Mouse (Mus musculus): ENCODE measurements around the gene Rac2. TPM values are rescaled to one million over a fixed set of nuclear protein-coding genes. Genes with fewer than 3 reads are reported as not detected.

Rac2 gene
- polyA plus RNA-seq, 1 experiment from 2014 or later, result 123 TPM

DNA sequence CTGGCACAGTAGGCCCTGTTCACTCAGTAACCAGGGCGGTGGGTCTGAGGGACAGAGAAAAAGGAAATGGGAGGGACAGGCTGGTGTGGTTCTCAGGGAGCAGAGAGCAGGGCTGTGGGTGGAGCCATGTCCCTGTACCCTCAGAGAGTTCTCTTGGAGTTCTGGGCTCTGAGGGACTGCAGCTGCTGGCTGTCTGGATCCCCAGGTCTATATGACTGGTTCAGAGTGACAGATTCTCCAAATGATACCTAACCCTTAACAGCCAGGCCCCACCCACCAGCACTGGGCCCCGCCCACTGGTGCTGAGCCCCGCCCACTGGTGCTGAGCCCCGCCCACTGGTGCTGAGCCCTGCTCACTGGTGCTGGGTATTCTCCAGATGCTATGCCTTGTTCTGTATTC is 25.1 kb upstream of the Rac2 start:
- H3K27ac ChIP-seq (replicated peaks), result peak overlapping the region; percentile 67
- WGBS (ENCODE audit: insufficient replicate concordance), result 12% methylated on average over 4 of the region's 4 CpGs

DNA sequence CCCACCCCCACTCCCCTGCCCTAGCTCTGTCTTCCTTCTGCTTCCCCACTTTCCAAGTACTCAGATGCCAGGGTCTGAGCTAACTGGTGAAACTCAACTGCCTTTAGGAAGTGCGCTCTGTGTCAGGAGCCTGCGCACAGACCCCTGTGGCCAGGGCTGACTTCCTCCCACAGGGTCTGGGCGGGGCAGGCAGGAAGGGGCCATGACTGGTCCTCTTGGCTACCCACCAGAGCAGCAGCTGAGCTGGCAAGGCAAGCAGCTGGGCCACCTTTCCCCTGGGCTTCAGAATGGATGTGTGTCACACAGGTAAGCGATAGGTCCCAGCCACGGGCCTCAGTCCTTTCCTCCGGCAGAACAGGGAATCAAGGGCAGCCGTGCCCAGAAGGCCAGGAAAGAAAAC is 24.3 kb upstream of the Rac2 start, which contains the start of gene Cyth4:
Gene Cyth4 (plus strand): TSS at position 134 of the 400 bp plus-strand sequence.
- Histone ChIP-seq H3K27ac (replicated peaks) (peak within 1 kb of the TSS; percentile 67), H3K9me3 (replicated peaks) (no peaks in the 10 kb centered on the region), H3K36me3 (replicated peaks) (no peaks in the 10 kb centered on the region), H3K4me3 (replicated peaks) (peak within 1 kb of the TSS; percentile 43), H3K27me3 (no peaks in the 10 kb centered on the region), H3K4me1 (replicated peaks) (peaks cover 5% of the 10 kb centered on the region; the same call in 1 of the 2 replicates), H3K4me2 (peak within 1 kb of the TSS; percentile 23), H3K9ac (no peak within 1 kb of the TSS)
- peak; percentile 48; the same call in 1 of the 2 replicates for ATAC-seq (ENCODE audit: insufficient read depth)
- WGBS (ENCODE audit: insufficient replicate concordance), result 16% methylated on average over 7 of the region's 7 CpGs

More for the DNA sequence above, 25.1 kb upstream of the Rac2 start:
- no peaks in the 10 kb centered on the region for H3K9me3 ChIP-seq (replicated peaks)
- no peaks in the 10 kb centered on the region for H3K27me3 ChIP-seq
- H3K4me1 ChIP-seq (replicated peaks), result peaks cover 5% of the 10 kb centered on the region; the same call in 1 of the 2 replicates
- H3K36me3 ChIP-seq (replicated peaks), result no peaks in the 10 kb centered on the region
- peak overlapping the region; percentile 23; the same call in 1 of the 2 replicates for H3K4me2 ChIP-seq
- H3K4me3 ChIP-seq (replicated peaks), result peak overlapping the region; percentile 43
- ATAC-seq (ENCODE audit: insufficient read depth), result peak; percentile 19; the same call in 1 of the 2 replicates
- H3K9ac ChIP-seq, result no peak overlapping the region

- Histone ChIP-seq H3K9ac (no peak overlapping the region), H3K4me1 (replicated peaks) (peaks cover 5% of the 10 kb centered on the region; the same call in 1 of the 2 replicates), H3K4me3 (replicated peaks) (0 out of 2 replicates have a peak overlapping the region, but pooled peaks have one; percentile 43), H3K36me3 (replicated peaks) (no peaks in the 10 kb centered on the region), H3K27me3 (no peaks in the 10 kb centered on the region), H3K27ac (replicated peaks) (peak overlapping the region; percentile 67), H3K4me2 (no peak overlapping the region; the same call in 1 of the 2 replicates), H3K9me3 (replicated peaks) (no peaks in the 10 kb centered on the region)
- ATAC-seq (ENCODE audit: insufficient read depth), result no peak
- WGBS (ENCODE audit: insufficient replicate concordance), result 17% methylated on average over 6 of the region's 6 CpGs
Measured at GRCm38 (mm10) chr15:78596504-78596903, 23.9 kb upstream of the Rac2 start.

DNA sequence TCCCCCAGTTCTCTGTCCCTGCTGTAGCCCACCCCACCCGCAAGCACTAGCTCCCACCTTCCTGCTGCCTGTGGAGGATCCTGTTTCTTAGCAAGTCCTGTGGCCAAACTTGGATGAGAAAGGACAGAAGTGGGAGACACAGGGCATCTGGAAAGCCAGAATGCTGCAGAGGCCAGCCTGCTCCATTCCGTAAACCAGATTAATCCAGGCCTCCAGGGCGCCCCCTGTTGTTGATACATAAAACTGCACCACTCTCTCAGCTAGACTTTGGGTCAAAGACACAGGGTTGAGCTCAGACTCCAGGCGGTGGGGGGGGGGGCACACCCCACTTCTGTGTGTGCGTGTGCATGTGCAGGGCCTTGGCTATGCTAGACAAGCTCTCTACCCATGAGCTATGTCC is 22.9 kb upstream of the Rac2 start:
- H3K4me3 ChIP-seq (replicated peaks), result no peak overlapping the region
- H3K4me1 ChIP-seq (replicated peaks), result peaks cover 6% of the 10 kb centered on the region; the same call in 1 of the 2 replicates
- no peak for ATAC-seq (ENCODE audit: insufficient read depth)
- no peak overlapping the region for H3K9ac ChIP-seq
- no peaks in the 10 kb centered on the region for H3K27me3 ChIP-seq
- no peaks in the 10 kb centered on the region for H3K36me3 ChIP-seq (replicated peaks)
- 57% methylated on average over 5 of the region's 5 CpGs for WGBS (ENCODE audit: insufficient replicate concordance)
- H3K9me3 ChIP-seq (replicated peaks), result no peaks in the 10 kb centered on the region
- H3K27ac ChIP-seq (replicated peaks), result no peak overlapping the region
- H3K4me2 ChIP-seq, result no peak overlapping the region

- Histone ChIP-seq H3K4me2 (no peak overlapping the region), H3K9ac (no peak overlapping the region), H3K4me3 (replicated peaks) (no peak overlapping the region), H3K9me3 (replicated peaks) (no peaks in the 10 kb centered on the region), H3K27me3 (no peaks in the 10 kb centered on the region), H3K36me3 (replicated peaks) (no peaks in the 10 kb centered on the region), H3K27ac (replicated peaks) (no peak overlapping the region), H3K4me1 (replicated peaks) (peaks cover 7% of the 10 kb centered on the region; the same call in 1 of the 2 replicates)
- WGBS (ENCODE audit: insufficient replicate concordance), result 68% methylated on average over 2 of the region's 2 CpGs
- ATAC-seq (ENCODE audit: insufficient read depth), result no peak
Measured at GRCm38 (mm10) chr15:78594831-78595230, 22.2 kb upstream of the Rac2 start.

GRCm38 (mm10) chr15:78593896-78594425 is 21.4 kb upstream of the Rac2 start:
- no peak overlapping the region for H3K4me3 ChIP-seq (replicated peaks)
- H3K9ac ChIP-seq, result no peak overlapping the region
- H3K36me3 ChIP-seq (replicated peaks), result no peaks in the 10 kb centered on the region
- no peak overlapping the region for H3K4me2 ChIP-seq
- no peaks in the 10 kb centered on the region for H3K27me3 ChIP-seq
- no peaks in the 10 kb centered on the region for H3K9me3 ChIP-seq (replicated peaks)
- H3K27ac ChIP-seq (replicated peaks), result no peak overlapping the region
- 55% methylated on average over 7 of the region's 7 CpGs for WGBS (ENCODE audit: insufficient replicate concordance)
- ATAC-seq (ENCODE audit: insufficient read depth), result no peak
- peaks cover 7% of the 10 kb centered on the region; the same call in 1 of the 2 replicates for H3K4me1 ChIP-seq (replicated peaks)

DNA sequence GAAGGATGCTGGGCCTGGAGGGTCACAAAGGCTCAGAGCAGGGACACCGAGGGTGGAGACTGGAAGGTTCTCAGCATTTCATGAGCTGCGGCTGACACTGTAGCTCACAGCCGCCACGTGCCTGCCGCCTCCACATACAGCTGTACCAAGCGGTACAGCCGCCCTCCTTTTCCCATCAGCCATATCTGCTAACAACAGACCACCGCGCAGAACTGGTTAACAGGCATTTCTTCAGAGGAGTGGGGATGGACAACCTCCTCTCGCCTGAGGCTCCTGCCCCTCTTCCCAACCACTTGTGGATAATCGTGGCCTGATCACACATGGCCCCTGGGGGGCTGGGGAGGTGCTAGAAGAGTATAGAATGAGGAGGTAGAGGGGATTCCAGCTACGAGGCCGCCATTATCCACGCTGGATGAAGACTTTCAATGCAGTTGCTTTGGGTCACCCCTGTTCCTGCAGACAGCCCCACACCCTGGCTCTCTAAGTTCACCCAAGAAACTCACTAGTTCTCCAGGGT is 19.9 kb upstream of the Rac2 start:
- H3K9ac ChIP-seq, result no peak overlapping the region
- H3K4me2 ChIP-seq, result no peak overlapping the region
- H3K27ac ChIP-seq (replicated peaks), result no peak overlapping the region
- H3K36me3 ChIP-seq (replicated peaks), result no peaks in the 10 kb centered on the region
- no peaks in the 10 kb centered on the region for H3K9me3 ChIP-seq (replicated peaks)
- H3K4me1 ChIP-seq (replicated peaks), result peaks cover 15% of the 10 kb centered on the region
- no peak for ATAC-seq (ENCODE audit: insufficient read depth)
- WGBS (ENCODE audit: insufficient replicate concordance), result 65% methylated on average over 14 of the region's 14 CpGs
- no peak overlapping the region for H3K4me3 ChIP-seq (replicated peaks)
- no peaks in the 10 kb centered on the region for H3K27me3 ChIP-seq

- Histone ChIP-seq H3K9me3 (replicated peaks) (no peaks in the 10 kb centered on the region), H3K27me3 (no peaks in the 10 kb centered on the region), H3K36me3 (replicated peaks) (no peaks in the 10 kb centered on the region), H3K4me3 (replicated peaks) (no peak overlapping the region), H3K4me1 (replicated peaks) (peaks cover 16% of the 10 kb centered on the region), H3K9ac (no peak overlapping the region), H3K4me2 (no peak overlapping the region), H3K27ac (replicated peaks) (no peak overlapping the region)
- WGBS (ENCODE audit: insufficient replicate concordance), result 45% methylated on average over 15 of the region's 15 CpGs
- no peak for ATAC-seq (ENCODE audit: insufficient read depth)
Measured at GRCm38 (mm10) chr15:78591680-78592451, 19.3 kb upstream of the Rac2 start.

- Histone ChIP-seq H3K4me3 (replicated peaks) (no peak overlapping the region), H3K9ac (no peak overlapping the region), H3K4me2 (no peak overlapping the region), H3K4me1 (replicated peaks) (peaks cover 16% of the 10 kb centered on the region), H3K27me3 (no peaks in the 10 kb centered on the region), H3K27ac (replicated peaks) (no peak overlapping the region), H3K36me3 (replicated peaks) (no peaks in the 10 kb centered on the region), H3K9me3 (replicated peaks) (no peaks in the 10 kb centered on the region)
- WGBS (ENCODE audit: insufficient replicate concordance), result 58% methylated on average over 6 of the region's 6 CpGs
- ATAC-seq (ENCODE audit: insufficient read depth), result no peak
Measured at GRCm38 (mm10) chr15:78590785-78591184, 18.2 kb upstream of the Rac2 start.

- Histone ChIP-seq H3K4me2 (no peak overlapping the region), H3K9ac (no peak overlapping the region), H3K4me3 (replicated peaks) (no peak overlapping the region), H3K27ac (replicated peaks) (no peak overlapping the region), H3K36me3 (replicated peaks) (no peaks in the 10 kb centered on the region), H3K27me3 (no peaks in the 10 kb centered on the region), H3K4me1 (replicated peaks) (peaks cover 16% of the 10 kb centered on the region), H3K9me3 (replicated peaks) (no peaks in the 10 kb centered on the region)
- ATAC-seq (ENCODE audit: insufficient read depth), result no peak
- 37% methylated on average over 6 of the region's 6 CpGs for WGBS (ENCODE audit: insufficient replicate concordance)
Measured at GRCm38 (mm10) chr15:78589936-78590335, 17.4 kb upstream of the Rac2 start.

- Histone ChIP-seq H3K4me1 (replicated peaks) (peaks cover 16% of the 10 kb centered on the region), H3K27ac (replicated peaks) (no peak overlapping the region), H3K9me3 (replicated peaks) (no peaks in the 10 kb centered on the region), H3K9ac (no peak overlapping the region), H3K36me3 (replicated peaks) (no peaks in the 10 kb centered on the region), H3K27me3 (no peaks in the 10 kb centered on the region), H3K4me2 (no peak overlapping the region), H3K4me3 (replicated peaks) (no peak overlapping the region)
- peak; percentile 38; the same call in 1 of the 2 replicates for ATAC-seq (ENCODE audit: insufficient read depth)
- WGBS (ENCODE audit: insufficient replicate concordance), result 39% methylated on average over 4 of the region's 4 CpGs
Measured at GRCm38 (mm10) chr15:78588900-78589299, 16.3 kb upstream of the Rac2 start.
